Mouse (Mus musculus) C2C12 (cell line): ENCODE data around the gene 2310022A10Rik. TPM values are rescaled to one million over a fixed set of nuclear protein-coding genes. Genes with fewer than 3 reads are reported as not detected.

Experiments used
- H3K27me3 ChIP-seq: one replicate; pipeline ENCODE4 v1.6.1; 2011; ENCODE audit not compliant: control insufficient read depth, insufficient read depth, insufficient read length
- H3K36me3 ChIP-seq: one replicate; pipeline ENCODE4 v1.6.1; 2011; ENCODE audit not compliant: control insufficient read depth, insufficient read depth
- H3K4me3 ChIP-seq: one replicate; pipeline ENCODE4 v1.5.1; 2011; ENCODE audit warnings: mild to moderate bottlenecking, control low read depth; ENCODE audit not compliant: poor library complexity, insufficient read depth, severe bottlenecking
- H3K79me2 ChIP-seq: one replicate; pipeline ENCODE4 v1.6.1; 2011; ENCODE audit not compliant: control insufficient read depth, insufficient read depth
- H3K79me3 ChIP-seq: one replicate; pipeline ENCODE4 v1.6.1; 2011; ENCODE audit warnings: low read depth, control low read depth
- H3ac ChIP-seq: one replicate; pipeline ENCODE3; 2011; ENCODE audit warnings: low read depth; ENCODE audit not compliant: control insufficient read depth, insufficient read length
- CEBPB ChIP-seq: IDR thresholded peaks from one replicate; pipeline ENCODE4 v1.6.1; 2011; ENCODE audit warnings: low read depth, mild to moderate bottlenecking, control low read depth, moderate library complexity
- CTCF ChIP-seq: IDR thresholded peaks from one replicate; pipeline ENCODE4 v1.5.1; 2011; ENCODE audit not compliant: control insufficient read depth, insufficient read depth, insufficient read length
- FOSL1 ChIP-seq: IDR thresholded peaks from one replicate; pipeline ENCODE4 v1.8.0; 2011; ENCODE audit warnings: mild to moderate bottlenecking, low read length; ENCODE audit not compliant: poor library complexity, insufficient read depth, severe bottlenecking
- MAX ChIP-seq: IDR thresholded peaks from one replicate; pipeline ENCODE4 v1.6.1; 2011; ENCODE audit warnings: mild to moderate bottlenecking, control low read depth
- MYOD1 ChIP-seq: IDR thresholded peaks from one replicate; pipeline ENCODE4 v1.6.1; 2011; ENCODE audit warnings: low read depth; ENCODE audit not compliant: control insufficient read depth, insufficient read length
- MYOG ChIP-seq: IDR thresholded peaks from one replicate; pipeline ENCODE4 v1.6.1; 2011; ENCODE audit not compliant: control insufficient read depth, insufficient read length; ENCODE audit errors: extremely low read depth
- USF1 ChIP-seq: IDR thresholded peaks from one replicate; pipeline ENCODE4 v1.6.1; 2011; ENCODE audit warnings: low read depth, mild to moderate bottlenecking, control low read depth, moderate library complexity
- polyA plus RNA-seq: library from polyadenylated mRNA; unstranded; fragments of >200 nt; fragmentation: generic; extraction: Trizol; gene quantifications from one replicate; pipeline ENCODE4 v1.2.1, GENCODE M21; 2012; ENCODE audit warnings: missing spikeins

2310022A10Rik gene
- polyA plus RNA-seq, 1 experiment: 26.9 TPM

GRCm38 (mm10) chr7:27598053-27598452 is 45.0 kb downstream of the 2310022A10Rik start:
- no peak for TF ChIP-seq FOSL1
- no peak for TF ChIP-seq USF1
- TF ChIP-seq CTCF: no peak
- TF ChIP-seq MYOG: no peak
- TF ChIP-seq MAX: no peak
- no peak for TF ChIP-seq MYOD1
- TF ChIP-seq CEBPB: no peak
- peaks cover 74% of the 10 kb centered on the region for H3K79me3 ChIP-seq
- no peak overlapping the region for H3ac ChIP-seq
- no peaks in the 10 kb centered on the region for H3K27me3 ChIP-seq
- H3K4me3 ChIP-seq: no peak overlapping the region
- H3K79me2 ChIP-seq: peaks cover 100% of the 10 kb centered on the region
- H3K36me3 ChIP-seq: peaks cover 5% of the 10 kb centered on the region

- Histone ChIP-seq H3K4me3 (no peak overlapping the region), H3K36me3 (no peaks in the 10 kb centered on the region), H3K79me2 (peaks cover 99% of the 10 kb centered on the region), H3ac (no peak overlapping the region), H3K79me3 (peaks cover 56% of the 10 kb centered on the region), H3K27me3 (no peaks in the 10 kb centered on the region)
- TF ChIP-seq CTCF: no peak
- no peak for TF ChIP-seq MYOG
- TF ChIP-seq MAX: no peak
- TF ChIP-seq MYOD1: no peak
- TF ChIP-seq CEBPB: no peak
- TF ChIP-seq USF1: no peak
- TF ChIP-seq FOSL1: no peak
These were observed 48.6 kb downstream of the 2310022A10Rik start for GRCm38 (mm10) chr7:27601628-27602027.

- H3K36me3 ChIP-seq: no peaks in the 10 kb centered on the region
- H3K4me3 ChIP-seq: no peak overlapping the region
- H3K27me3 ChIP-seq: no peaks in the 10 kb centered on the region
- peaks cover 53% of the 10 kb centered on the region for H3K79me3 ChIP-seq
- H3K79me2 ChIP-seq: peaks cover 97% of the 10 kb centered on the region
- no peak overlapping the region for H3ac ChIP-seq
- TF ChIP-seq CEBPB (no peak), MYOD1 (no peak), MAX (no peak), USF1 (no peak), FOSL1 (no peak), CTCF (no peak), MYOG (no peak)
These were observed 49.1 kb downstream of the 2310022A10Rik start for GRCm38 (mm10) chr7:27602161-27602560.

- no peaks in the 10 kb centered on the region for H3K27me3 ChIP-seq
- H3K79me2 ChIP-seq: peaks cover 90% of the 10 kb centered on the region
- TF ChIP-seq CEBPB: no peak
- TF ChIP-seq MYOD1: no peak
- TF ChIP-seq MYOG: no peak
- no peak for TF ChIP-seq CTCF
- TF ChIP-seq USF1: no peak
- no peak for TF ChIP-seq FOSL1
- no peak for TF ChIP-seq MAX
- H3ac ChIP-seq: no peak overlapping the region
- no peaks in the 10 kb centered on the region for H3K36me3 ChIP-seq
- H3K79me3 ChIP-seq: peaks cover 49% of the 10 kb centered on the region
- no peak overlapping the region for H3K4me3 ChIP-seq
These were observed 49.8 kb downstream of the 2310022A10Rik start for GRCm38 (mm10) chr7:27602835-27603234.

GRCm38 (mm10) chr7:27604661-27605348 is 51.8 kb downstream of the 2310022A10Rik start:
- H3K4me3 ChIP-seq: no peak overlapping the region
- no peak overlapping the region for H3ac ChIP-seq
- H3K79me2 ChIP-seq: peaks cover 70% of the 10 kb centered on the region
- no peaks in the 10 kb centered on the region for H3K27me3 ChIP-seq
- H3K79me3 ChIP-seq: peaks cover 36% of the 10 kb centered on the region
- H3K36me3 ChIP-seq: peaks cover 10% of the 10 kb centered on the region
- TF ChIP-seq FOSL1 (no peak), MYOD1 (no peak), MAX (no peak), MYOG (no peak), CEBPB (no peak), CTCF (no peak), USF1 (no peak)
